Mouse (Mus musculus) MEL (cell line): Measurements from ENCODE around the gene Adcy7. TPM values are rescaled to one million over a fixed set of nuclear protein-coding genes. Genes with fewer than 3 reads are reported as not detected.

Experiments
- DNase-seq: peaks from one replicate; pipeline ENCODE4 v3.0.0; 2011; ENCODE audit warnings: low read depth, low spot score
- H3K27ac ChIP-seq: 2 replicates; pipeline ENCODE4 v1.5.1; 2012; ENCODE audit warnings: low read depth, mild to moderate bottlenecking, control low read depth, low read length, moderate library complexity; ENCODE audit not compliant: control insufficient read depth
- H3K27me3 ChIP-seq, 2 experiments: fragments of 150-350 bp in 1 of 2; sonication (generic) in 1 of 2; 2 replicates each; pipeline ENCODE4 v1.6.1; 2012; ENCODE audit warnings: low read length in 2 of 2, mild to moderate bottlenecking in 2 of 2, improper control_type of control experiment in 1 of 2, moderate library complexity in 1 of 2; ENCODE audit not compliant: insufficient read depth in 2 of 2, control insufficient read depth in 1 of 2
- H3K36me3 ChIP-seq, 2 experiments: 2 replicates each; pipeline ENCODE4 v1.6.1; 2012 to 2014; ENCODE audit warnings: low read length in 2 of 2, improper control_type of control experiment in 1 of 2, inconsistent platforms in 1 of 2, mild to moderate bottlenecking in 1 of 2; ENCODE audit not compliant: insufficient read depth in 2 of 2, control insufficient read depth in 1 of 2
- H3K4me1 ChIP-seq, 2 experiments: fragments of 150-350 bp in 1 of 2; sonication (generic) in 1 of 2; 2 replicates each; pipeline ENCODE4 v1.6.1; 2012; ENCODE audit warnings: low read length in 2 of 2, improper control_type of control experiment in 1 of 2, mild to moderate bottlenecking in 1 of 2; ENCODE audit not compliant: insufficient read depth in 2 of 2, control insufficient read depth in 1 of 2
- H3K4me3 ChIP-seq, 2 experiments: fragments of 150-350 bp in 1 of 2; sonication (generic) in 1 of 2; 2 replicates each; pipeline ENCODE4 v1.5.1; 2012; ENCODE audit warnings: low read depth in 2 of 2, low read length in 2 of 2, mild to moderate bottlenecking in 2 of 2, moderate library complexity in 2 of 2, control low read depth in 1 of 2, improper control_type of control experiment in 1 of 2; ENCODE audit not compliant: control insufficient read depth in 1 of 2, insufficient read depth in 1 of 2
- H3K79me2 ChIP-seq: 2 replicates; pipeline ENCODE4 v1.6.1; 2012; ENCODE audit warnings: mild to moderate bottlenecking, low read length, moderate library complexity; ENCODE audit not compliant: control insufficient read depth, poor library complexity, insufficient read depth
- H3K9ac ChIP-seq: 2 replicates; pipeline ENCODE4 v1.6.1; 2012; ENCODE audit warnings: low read depth, mild to moderate bottlenecking, control low read depth, low read length, moderate library complexity; ENCODE audit not compliant: control insufficient read depth, poor library complexity, severe bottlenecking
- H3K9me3 ChIP-seq: fragments of 150-350 bp; sonication (generic); replicated peaks from 2 replicates; pipeline ENCODE4 v1.6.1; 2012; ENCODE audit warnings: mild to moderate bottlenecking, low read length, improper control_type of control experiment, moderate library complexity; ENCODE audit not compliant: insufficient read depth
- BHLHE40 ChIP-seq: IDR thresholded peaks from 2 replicates; pipeline ENCODE4 v1.6.1; 2012; ENCODE audit warnings: low read depth, mild to moderate bottlenecking, inconsistent platforms, low read length, improper control_type of control experiment, borderline replicate concordance
- CHD1 ChIP-seq: IDR thresholded peaks from 2 replicates; pipeline ENCODE4 v1.6.1; 2012; ENCODE audit warnings: low read depth, mild to moderate bottlenecking, inconsistent platforms, low read length, improper control_type of control experiment
- E2F4 ChIP-seq: IDR thresholded peaks from 2 replicates; pipeline ENCODE4 v1.6.1; 2011; ENCODE audit warnings: low read depth, low read length, improper control_type of control experiment, borderline replicate concordance
- EP300 ChIP-seq, 2 experiments: IDR thresholded peaks; 2 replicates each; pipeline ENCODE4 v1.6.1; 2011; ENCODE audit warnings: improper control_type of control experiment in 2 of 2, low read length in 2 of 2, low read depth in 1 of 2, mild to moderate bottlenecking in 1 of 2
- ETS1 ChIP-seq: IDR thresholded peaks from 2 replicates; pipeline ENCODE4 v1.6.1; 2012; ENCODE audit warnings: low read depth, mild to moderate bottlenecking, inconsistent platforms, low read length, improper control_type of control experiment, moderate library complexity
- HCFC1 ChIP-seq: IDR thresholded peaks from 2 replicates; pipeline ENCODE4 v1.6.1; 2012; ENCODE audit warnings: low read depth, mild to moderate bottlenecking, inconsistent platforms, low read length, improper control_type of control experiment, moderate library complexity
- JUND ChIP-seq: IDR thresholded peaks from 2 replicates; pipeline ENCODE4 v1.6.1; 2011; ENCODE audit warnings: low read depth, mild to moderate bottlenecking, improper control_type of control experiment, low read length
- MAFK ChIP-seq: IDR thresholded peaks from 2 replicates; pipeline ENCODE4 v1.6.1; 2011; ENCODE audit warnings: low read depth, mild to moderate bottlenecking, low read length, improper control_type of control experiment, borderline replicate concordance
- MAZ ChIP-seq: IDR thresholded peaks from 2 replicates; pipeline ENCODE4 v1.6.1; 2012; ENCODE audit warnings: low read depth, mild to moderate bottlenecking, inconsistent platforms, low read length, improper control_type of control experiment
- MXI1 ChIP-seq: IDR thresholded peaks from 2 replicates; pipeline ENCODE4 v1.6.1; 2011; ENCODE audit warnings: mild to moderate bottlenecking, low read depth, low read length, improper control_type of control experiment
- MYB ChIP-seq: IDR thresholded peaks from 2 replicates; pipeline ENCODE4 v1.6.1; 2011; ENCODE audit warnings: mild to moderate bottlenecking, low read depth, low read length, improper control_type of control experiment
- MYC ChIP-seq: IDR thresholded peaks from 2 replicates; pipeline ENCODE4 v1.6.1; 2011; ENCODE audit warnings: low read depth, mild to moderate bottlenecking, low read length, improper control_type of control experiment, moderate library complexity
- POLR2AphosphoS5 ChIP-seq: IDR thresholded peaks from 2 replicates; pipeline ENCODE4 v1.6.1; 2012; ENCODE audit warnings: low read depth, borderline replicate concordance, mild to moderate bottlenecking, inconsistent platforms, low read length, moderate library complexity, mixed read lengths
- RAD21 ChIP-seq: IDR thresholded peaks from 2 replicates; pipeline ENCODE4 v1.6.1; 2011; ENCODE audit warnings: mild to moderate bottlenecking, low read depth, low read length, improper control_type of control experiment
- SIN3A ChIP-seq: IDR thresholded peaks from 2 replicates; pipeline ENCODE4 v1.6.1; 2012; ENCODE audit warnings: low read length, improper control_type of control experiment, inconsistent platforms
- TCF12 ChIP-seq: IDR thresholded peaks from 2 replicates; pipeline ENCODE4 v1.6.1; 2014; ENCODE audit warnings: low read depth, mild to moderate bottlenecking, inconsistent platforms, low read length, improper control_type of control experiment, moderate library complexity
- USF1 ChIP-seq: IDR thresholded peaks from 2 replicates; pipeline ENCODE4 v1.6.1; 2014; ENCODE audit warnings: low read depth, mild to moderate bottlenecking, inconsistent platforms, low read length, improper control_type of control experiment, moderate library complexity
- USF2 ChIP-seq, 2 experiments: IDR thresholded peaks; 2 replicates each; pipeline ENCODE4 v1.6.1; 2011 to 2012; ENCODE audit warnings: improper control_type of control experiment in 2 of 2, low read length in 2 of 2, borderline replicate concordance in 1 of 2, inconsistent platforms in 1 of 2, low read depth in 1 of 2, mild to moderate bottlenecking in 1 of 2; ENCODE audit not compliant: insufficient read depth in 1 of 2
- ZC3H11A ChIP-seq: IDR thresholded peaks from 2 replicates; pipeline ENCODE4 v1.6.1; 2012; ENCODE audit warnings: low read depth, mild to moderate bottlenecking, inconsistent platforms, low read length, improper control_type of control experiment
- ZKSCAN1 ChIP-seq: IDR thresholded peaks from 2 replicates; pipeline ENCODE4 v1.6.1; 2012; ENCODE audit warnings: low read depth, mild to moderate bottlenecking, inconsistent platforms, low read length, improper control_type of control experiment, moderate library complexity
- ZMIZ1 ChIP-seq: IDR thresholded peaks from 2 replicates; pipeline ENCODE4 v1.6.1; 2012; ENCODE audit warnings: low read depth, mild to moderate bottlenecking, inconsistent platforms, low read length, improper control_type of control experiment, moderate library complexity
- ZNF384 ChIP-seq: IDR thresholded peaks from 2 replicates; pipeline ENCODE4 v1.6.1; 2012; ENCODE audit warnings: low read depth, mild to moderate bottlenecking, inconsistent platforms, low read length, improper control_type of control experiment
- polyA plus RNA-seq, 2 experiments: library from polyadenylated mRNA; stranded (reverse) in 1 of 2; unstranded in 1 of 2; fragments of >175 nt in 1 of 2; fragments of >200 nt in 1 of 2; gene quantifications; 2 replicates each; pipeline versions ENCODE4 v1.2.1 to v1.2.4; 2012; ENCODE audit warnings: low replicate concordance in 2 of 2, low read depth in 1 of 2; ENCODE audit not compliant: insufficient read length in 2 of 2, insufficient read depth in 1 of 2, missing spikeins in 1 of 2
- total RNA-seq: library from RNA; depleted of rRNA; stranded (reverse); fragments of 300-350 nt; gene quantifications from 2 replicates; pipeline ENCODE4 v1.2.3, GENCODE M21; 2012

Adcy7 gene
- total and polyA plus RNA-seq, 3 experiments: 62.9 to 83.7 TPM; not detected in 1

DNA sequence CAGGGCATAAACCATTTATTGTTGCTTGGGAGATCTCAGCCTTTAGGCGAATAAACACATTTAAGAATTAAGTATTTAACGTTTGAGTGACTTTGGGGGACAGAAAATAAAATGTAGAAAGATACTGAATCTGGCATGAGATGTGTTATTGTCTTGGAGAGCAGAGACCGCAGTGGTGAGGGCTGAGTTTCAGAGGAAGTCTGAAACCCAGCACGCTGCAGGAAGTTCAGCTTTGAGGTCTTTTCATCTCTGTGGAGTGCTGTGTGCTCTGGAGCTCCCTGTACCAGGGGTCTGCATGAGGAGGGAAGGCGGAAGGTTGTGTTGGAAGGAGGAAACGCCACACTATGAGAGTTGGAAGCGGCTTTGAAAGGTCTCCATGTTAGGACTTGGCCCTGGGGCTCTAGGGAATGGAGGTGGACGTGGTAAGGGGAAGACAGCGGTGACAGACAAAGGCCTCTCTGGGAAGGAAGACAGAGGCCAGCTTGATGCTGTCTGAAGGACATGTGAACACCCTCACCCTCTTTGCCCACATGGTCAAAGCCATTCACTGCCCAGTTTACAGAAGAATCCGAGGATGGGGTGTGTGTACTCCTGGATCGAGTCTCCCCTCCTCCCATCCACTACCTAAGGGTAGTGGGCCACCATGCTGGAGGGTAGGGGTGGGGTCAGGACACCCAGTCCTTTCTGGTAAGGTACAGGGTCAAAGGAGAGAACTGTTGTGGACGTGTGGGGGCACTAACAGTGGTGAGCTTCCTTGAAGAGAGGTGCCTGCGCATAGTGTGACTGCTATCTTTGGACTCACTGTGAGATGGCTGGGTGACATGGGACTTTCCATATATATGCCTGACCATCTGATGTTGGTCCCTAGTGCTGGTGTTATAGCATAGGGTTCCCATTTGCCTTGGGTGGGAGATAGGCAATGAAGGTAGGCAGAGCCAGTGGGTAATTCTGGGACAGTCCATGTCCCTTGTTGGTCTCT, 18.4 kb downstream of the Adcy7 start:
- Histone ChIP-seq H3K27ac (peak overlapping the region; percentile 5; the same call in 1 of the 2 replicates), H3K79me2 (peaks cover 60% of the 10 kb centered on the region), H3K27me3 (no peaks in the 10 kb centered on the region), H3K4me1 (peaks cover 10 to 47% of the 10 kb centered on the region in 2 experiments), H3K36me3 (peaks cover 4 to 36% of the 10 kb centered on the region in 2 experiments), H3K9me3 (no peaks in the 10 kb centered on the region), H3K4me3 (no peak overlapping the region), H3K9ac (0 out of 2 replicates have a peak overlapping the region, but pooled peaks have one; percentile 1)
- TF ChIP-seq ZMIZ1: no peak
- peak; percentile 94 for TF ChIP-seq ZKSCAN1
- no peak for TF ChIP-seq MAFK
- no peak for TF ChIP-seq CHD1
- TF ChIP-seq ETS1: no peak
- no peak for TF ChIP-seq MAZ
- TF ChIP-seq HCFC1: no peak
- no peak for TF ChIP-seq SIN3A
- DNase-seq: no peak

DNA sequence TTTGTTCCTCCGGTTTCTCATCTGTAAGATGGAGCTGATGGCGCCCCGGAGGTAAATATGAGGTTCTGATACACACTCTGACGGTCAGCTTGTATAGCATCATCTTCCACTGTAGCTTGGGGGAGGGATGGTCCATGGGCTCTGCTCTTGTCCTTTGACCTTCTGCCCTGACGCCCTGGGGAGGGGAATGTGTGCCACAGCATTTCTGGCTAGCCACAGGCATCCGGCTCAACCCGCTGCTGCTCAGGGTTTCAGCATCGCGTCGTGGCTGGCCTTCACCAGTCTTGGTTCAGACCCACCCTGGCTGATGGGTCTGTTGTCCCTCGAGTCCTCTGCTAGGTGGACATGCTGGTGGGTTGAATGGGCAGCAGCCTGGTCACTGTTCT, 19.1 kb downstream of the Adcy7 start:
- Histone ChIP-seq H3K79me2 (peaks cover 62% of the 10 kb centered on the region), H3K4me3 (no peak overlapping the region), H3K9me3 (no peaks in the 10 kb centered on the region), H3K4me1 (peaks cover 10 to 49% of the 10 kb centered on the region in 2 experiments), H3K27ac (no peak overlapping the region), H3K36me3 (peaks cover 4 to 43% of the 10 kb centered on the region in 2 experiments), H3K9ac (no peak overlapping the region), H3K27me3 (no peaks in the 10 kb centered on the region)
- no peak for TF ChIP-seq BHLHE40
- TF ChIP-seq ZNF384: no peak
- DNase-seq: no peak

DNA sequence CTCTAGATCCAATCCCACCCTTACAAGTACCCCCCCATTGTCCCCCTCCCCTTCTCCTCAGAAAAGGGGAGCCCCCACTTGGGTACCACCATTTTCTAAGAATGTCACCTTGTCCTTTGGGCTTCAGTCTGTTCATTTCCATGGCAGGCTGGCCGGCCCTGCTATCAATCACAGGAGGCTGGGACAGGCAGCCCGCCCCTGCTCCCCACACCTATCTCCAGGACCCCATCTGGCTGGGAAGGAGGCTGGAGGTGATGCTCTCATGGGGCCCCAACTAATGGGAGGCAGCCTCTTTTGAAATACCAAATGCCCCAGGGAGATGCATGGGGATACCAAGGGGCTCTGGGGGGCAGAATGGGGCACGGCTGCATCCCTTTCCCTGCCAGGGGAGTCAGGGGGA, 20.7 kb downstream of the Adcy7 start:
- Histone ChIP-seq H3K36me3 (peaks cover 8 to 54% of the 10 kb centered on the region in 2 experiments), H3K27ac (peak overlapping the region; percentile 77), H3K9ac (peak overlapping the region; percentile 49; the same call in 1 of the 2 replicates), H3K9me3 (no peaks in the 10 kb centered on the region), H3K4me3 (no peak overlapping the region), H3K79me2 (peaks cover 68% of the 10 kb centered on the region), H3K4me1 (peaks cover 16 to 56% of the 10 kb centered on the region in 2 experiments), H3K27me3 (no peaks in the 10 kb centered on the region)
- no peak for TF ChIP-seq JUND
- no peak for TF ChIP-seq POLR2AphosphoS5
- no peak for TF ChIP-seq CHD1
- no peak for TF ChIP-seq USF1
- TF ChIP-seq ZC3H11A: no peak
- TF ChIP-seq TCF12: no peak
- TF ChIP-seq EP300 (IDR thresholded peaks at IDR 0.05; ENCODE audit: low read depth in 1 of 2, low read length in 2 of 2): no peak
- TF ChIP-seq E2F4: no peak
- no peak for TF ChIP-seq MXI1
- no peak for TF ChIP-seq MYC
- no peak for TF ChIP-seq MAZ
- no peak for TF ChIP-seq MYB
- TF ChIP-seq RAD21: no peak
- no peak for TF ChIP-seq ZMIZ1
- TF ChIP-seq USF2 (IDR thresholded peaks at IDR 0.05; ENCODE audit: borderline replicate concordance in 1 of 2, insufficient read depth in 1 of 2, low read depth in 1 of 2, low read length in 2 of 2): no peak
- DNase-seq: no peak
